Mouse (Mus musculus) brain, embryonic 14.5 days (tissue): Measurements from ENCODE around the gene Gdpd5. TPM values are rescaled to one million over a fixed set of nuclear protein-coding genes. Genes with fewer than 3 reads are reported as not detected.
A peak's percentile ranks its signal among the peaks of the same experiment; 100 is the strongest.

Experiments
- DNase-seq: peaks from one replicate; pipeline ENCODE4 v3.0.0-alpha.2; 2011; ENCODE audit warnings: low read depth
- CTCF ChIP-seq: fragments of 200-500 bp; IDR thresholded peaks from 2 replicates; pipeline ENCODE4 v1.5.1; 2012; ENCODE audit warnings: inconsistent platforms, mild to moderate bottlenecking, moderate library complexity, borderline replicate concordance; ENCODE audit not compliant: insufficient read depth, insufficient read length; ENCODE audit errors: extremely low read depth
- POLR2A ChIP-seq: fragments of 200-500 bp; IDR thresholded peaks from 2 replicates; pipeline ENCODE4 v1.6.1; 2012; ENCODE audit warnings: mild to moderate bottlenecking, inconsistent platforms, borderline replicate concordance; ENCODE audit not compliant: poor library complexity, insufficient read depth, insufficient read length, severe bottlenecking; ENCODE audit errors: extremely low read depth
- polyA plus RNA-seq: library from polyadenylated mRNA; depleted of rRNA; stranded (reverse); fragments of >200 nt; gene quantifications from 2 replicates; pipeline ENCODE4 v1.2.3, GENCODE M21; 2012

Gdpd5 gene
- polyA plus RNA-seq, 1 experiment = 70.2 TPM

DNA sequence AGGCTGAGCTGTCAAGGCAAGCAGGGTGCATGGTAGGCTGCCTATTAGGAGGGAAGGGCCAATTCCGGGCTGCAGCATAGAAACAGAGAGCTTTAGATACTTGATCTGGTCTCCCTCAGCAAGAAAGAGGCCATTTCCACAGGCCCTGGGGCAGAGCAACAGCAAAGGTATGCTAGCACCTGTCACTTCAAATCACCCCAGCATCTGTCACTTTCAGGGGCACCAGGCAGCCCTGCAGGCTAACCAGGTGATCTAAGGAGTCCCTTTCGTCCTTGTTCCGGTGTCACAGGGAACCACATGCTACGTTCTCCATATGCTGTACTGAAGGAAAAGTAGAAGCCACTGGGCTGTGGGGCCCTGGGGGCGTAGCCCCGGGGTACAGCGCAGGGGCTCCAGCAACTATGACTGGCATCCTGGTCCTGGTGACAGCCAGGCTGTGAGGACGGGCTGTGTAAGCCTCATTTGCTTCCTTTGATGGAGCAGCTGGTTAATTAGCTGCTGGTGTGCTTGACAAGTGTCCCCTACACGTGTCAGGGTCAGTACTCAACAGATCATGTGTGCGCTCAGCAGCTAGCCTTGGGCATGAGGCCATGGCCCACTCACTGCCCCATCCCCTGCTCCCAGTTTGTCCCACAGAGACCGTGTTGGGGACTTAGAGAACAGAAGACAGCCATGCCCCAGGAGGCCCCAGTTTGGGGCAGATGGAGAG, 14.8 kb downstream of the Gdpd5 start:
- DNase-seq = peak; percentile 58

DNA sequence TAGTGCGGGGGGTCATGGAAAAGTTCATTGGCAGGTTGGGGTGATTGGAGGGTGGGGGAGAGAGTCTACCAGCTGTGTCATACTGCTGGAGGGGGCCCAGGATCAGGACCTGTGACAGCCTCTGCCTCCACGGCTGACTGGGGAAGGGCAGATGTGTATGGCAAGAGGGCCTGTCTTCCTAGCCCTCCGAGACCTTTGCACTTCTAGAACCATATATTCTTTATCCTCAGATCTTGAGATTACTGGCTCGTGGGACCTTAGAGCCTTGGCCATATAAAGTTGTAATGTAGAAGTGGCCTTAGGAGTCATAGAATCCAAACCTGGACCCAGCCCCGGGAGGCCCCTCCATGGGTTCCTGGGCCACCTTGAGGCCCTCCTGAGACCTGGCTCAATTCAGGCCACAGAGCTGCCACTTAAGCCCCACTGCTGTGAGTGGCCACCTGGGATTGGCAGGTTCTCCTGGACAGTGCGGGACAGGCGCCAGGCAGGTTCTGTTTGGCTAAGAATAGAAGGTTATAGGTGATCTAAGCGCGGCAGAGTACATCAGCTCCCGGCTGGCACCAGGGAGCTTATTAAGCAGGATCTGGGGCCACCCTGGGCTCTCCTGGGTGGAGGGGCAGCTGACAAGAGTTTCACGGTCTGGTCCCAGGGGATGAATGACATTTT, 15.9 kb downstream of the Gdpd5 start:
- no peak for DNase-seq
- no peak for TF ChIP-seq CTCF

More for the DNA sequence above, 14.8 kb downstream of the Gdpd5 start:
- TF ChIP-seq POLR2A (no peak), CTCF (no peak)

DNA sequence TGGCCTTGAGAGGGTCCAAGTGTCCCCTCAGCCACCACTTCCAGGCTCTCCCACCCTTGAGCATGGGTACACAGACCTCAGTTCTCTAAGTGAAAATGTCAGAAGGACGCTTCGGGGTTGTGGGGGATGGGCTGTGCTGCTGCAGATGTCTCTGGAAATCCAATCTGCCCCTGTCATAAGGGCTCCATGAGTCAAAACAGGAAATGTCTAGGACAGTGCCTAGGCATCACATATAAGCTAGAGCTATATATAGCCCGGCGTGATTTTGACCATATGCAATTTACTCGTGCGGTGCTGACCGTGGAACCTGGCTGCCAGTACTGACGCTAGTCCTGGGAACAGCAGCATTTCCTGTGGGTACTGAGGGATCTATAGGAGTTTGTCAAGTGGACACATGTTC, 20.2 kb downstream of the Gdpd5 start:
- DNase-seq = peak; percentile 6
- TF ChIP-seq POLR2A (no peak), CTCF (no peak)

DNA sequence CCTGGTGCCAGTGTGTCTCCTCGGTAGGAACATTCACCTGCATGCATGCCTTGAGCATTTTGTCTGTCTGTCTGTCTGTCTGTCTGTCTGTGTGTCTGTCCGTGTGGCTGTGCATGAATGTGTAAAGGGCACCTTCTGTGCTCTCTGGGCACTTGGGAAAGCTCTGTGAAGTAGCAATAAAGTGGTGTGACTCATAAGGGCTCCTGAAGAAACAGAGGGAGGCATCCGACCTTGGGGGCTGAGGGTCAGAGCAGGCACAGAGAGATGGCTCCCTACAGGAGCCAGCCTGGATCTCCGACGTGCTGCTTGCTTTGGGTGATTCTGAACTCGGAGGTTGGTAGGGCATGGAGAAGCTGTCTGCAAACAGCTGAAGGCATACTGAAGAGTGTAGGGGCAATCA, 21.3 kb downstream of the Gdpd5 start:
- DNase-seq = no peak
- no peak for TF ChIP-seq POLR2A
- TF ChIP-seq CTCF = no peak

DNA sequence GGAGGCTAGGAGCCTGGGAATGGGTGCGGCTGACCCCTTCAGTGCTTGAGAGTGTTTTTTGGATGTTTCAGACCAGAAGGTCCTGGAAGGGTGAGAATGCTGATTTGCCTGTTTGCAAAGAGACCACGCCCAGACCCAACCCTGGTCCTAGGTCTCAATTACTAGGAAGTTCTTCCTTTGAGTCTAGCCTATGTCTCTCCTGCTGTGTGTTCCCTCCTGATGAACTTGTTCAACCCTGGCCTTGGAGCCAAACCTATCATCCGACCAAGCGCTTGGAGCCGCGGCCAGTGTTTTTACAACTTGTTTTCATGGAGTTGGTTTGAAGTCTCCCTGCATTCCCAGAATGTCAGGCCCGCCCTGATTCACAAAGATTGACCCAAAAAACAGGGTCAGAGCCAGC, 22.0 kb downstream of the Gdpd5 start:
- TF ChIP-seq CTCF = no peak
- no peak for TF ChIP-seq POLR2A
- no peak for DNase-seq

DNA sequence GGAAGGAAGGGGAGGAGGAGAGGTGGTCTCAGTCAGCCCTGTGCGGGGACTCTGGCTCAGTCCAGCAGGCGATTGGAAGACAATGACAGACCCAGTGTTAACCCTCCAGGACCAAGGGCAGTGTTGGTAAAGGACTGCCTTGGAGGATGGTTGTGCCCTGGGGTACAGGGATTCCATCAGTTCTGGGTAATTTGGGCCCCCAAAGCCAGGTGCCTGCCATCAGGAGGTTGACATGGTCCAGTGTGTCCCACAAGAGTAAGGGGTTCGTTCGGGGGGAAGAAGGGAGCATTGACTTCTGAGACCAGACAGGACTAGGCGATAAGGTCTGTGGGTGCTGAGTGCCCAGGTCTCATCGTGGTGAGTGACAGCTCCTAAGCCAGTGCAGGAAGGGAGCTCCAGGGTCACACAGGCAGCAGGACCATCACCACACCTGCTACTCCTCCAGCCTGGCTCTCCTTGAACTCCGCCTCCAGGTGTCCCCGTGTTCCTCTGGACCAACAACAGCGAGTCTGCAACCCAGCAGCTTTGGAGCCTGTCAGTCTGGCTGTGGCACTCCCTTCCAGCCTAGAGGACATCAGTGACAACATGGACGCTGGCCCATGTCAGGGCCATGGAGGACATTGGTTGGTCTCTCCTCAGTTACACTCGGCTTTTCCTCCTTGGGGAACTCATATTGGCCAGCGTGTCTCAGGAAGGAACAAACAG, 23.0 kb downstream of the Gdpd5 start:
- TF ChIP-seq POLR2A (no peak), CTCF (no peak)
- no peak for DNase-seq

DNA sequence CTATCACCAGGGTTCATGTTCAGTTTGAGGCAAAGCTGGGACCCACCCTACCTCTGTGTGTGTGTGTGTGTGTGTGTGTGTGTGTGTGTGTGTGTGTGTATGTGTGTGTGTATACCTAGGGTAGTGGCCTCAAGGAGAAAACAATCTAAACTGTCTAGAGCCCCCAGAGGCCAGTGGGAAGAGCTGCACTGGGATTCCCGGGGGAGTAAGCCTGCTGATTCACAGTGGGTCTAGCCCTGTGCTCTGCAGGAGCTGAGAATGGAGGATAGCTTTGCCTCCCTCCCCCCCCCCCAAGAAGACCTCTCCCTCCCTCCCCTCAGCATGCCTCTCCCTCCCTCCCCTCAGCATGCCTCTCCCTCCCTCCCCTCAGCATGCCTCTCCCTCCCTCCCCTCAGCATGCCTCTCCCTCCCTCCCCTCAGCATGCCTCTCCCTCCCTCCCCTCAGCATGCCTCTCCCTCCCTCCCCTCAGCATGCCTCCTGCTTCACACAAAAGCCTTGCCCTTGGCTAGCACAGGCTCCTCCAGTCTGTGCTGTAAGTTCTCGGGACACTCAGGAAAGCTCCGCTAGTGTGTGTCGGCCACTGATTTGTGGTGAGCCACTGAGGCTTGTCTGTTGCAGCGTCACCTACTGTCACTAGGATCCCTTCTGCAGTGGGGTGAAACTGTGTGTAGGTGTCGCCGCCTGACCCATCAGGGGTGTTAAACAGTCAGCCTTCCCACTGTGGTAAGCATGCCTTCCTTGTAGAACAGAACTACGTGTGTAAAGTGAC, 24.4 kb downstream of the Gdpd5 start:
- no peak for TF ChIP-seq CTCF
- no peak for TF ChIP-seq POLR2A
- DNase-seq = peak; percentile 49

DNA sequence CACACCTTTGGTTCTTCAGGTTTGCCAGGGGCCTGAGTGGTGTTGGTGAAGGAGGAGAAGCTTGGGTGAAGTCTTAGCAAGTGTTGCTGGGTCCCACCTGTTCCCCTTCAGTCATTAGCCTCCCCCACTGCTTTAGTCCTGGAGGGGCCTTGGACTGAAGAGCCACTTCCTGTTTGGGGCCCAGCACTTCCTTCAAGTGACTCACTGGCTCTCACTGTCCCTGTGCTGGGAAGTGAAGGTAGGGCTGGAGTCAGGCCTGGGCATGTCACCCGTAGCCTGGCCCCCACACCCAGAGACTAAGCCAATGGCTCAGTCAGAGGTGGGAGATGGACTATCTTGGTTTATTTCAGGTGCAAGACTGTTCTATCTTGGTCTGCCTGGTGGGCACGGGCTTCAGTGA, 26.4 kb downstream of the Gdpd5 start:
- no peak for DNase-seq
- TF ChIP-seq POLR2A (no peak), CTCF (no peak)

DNA sequence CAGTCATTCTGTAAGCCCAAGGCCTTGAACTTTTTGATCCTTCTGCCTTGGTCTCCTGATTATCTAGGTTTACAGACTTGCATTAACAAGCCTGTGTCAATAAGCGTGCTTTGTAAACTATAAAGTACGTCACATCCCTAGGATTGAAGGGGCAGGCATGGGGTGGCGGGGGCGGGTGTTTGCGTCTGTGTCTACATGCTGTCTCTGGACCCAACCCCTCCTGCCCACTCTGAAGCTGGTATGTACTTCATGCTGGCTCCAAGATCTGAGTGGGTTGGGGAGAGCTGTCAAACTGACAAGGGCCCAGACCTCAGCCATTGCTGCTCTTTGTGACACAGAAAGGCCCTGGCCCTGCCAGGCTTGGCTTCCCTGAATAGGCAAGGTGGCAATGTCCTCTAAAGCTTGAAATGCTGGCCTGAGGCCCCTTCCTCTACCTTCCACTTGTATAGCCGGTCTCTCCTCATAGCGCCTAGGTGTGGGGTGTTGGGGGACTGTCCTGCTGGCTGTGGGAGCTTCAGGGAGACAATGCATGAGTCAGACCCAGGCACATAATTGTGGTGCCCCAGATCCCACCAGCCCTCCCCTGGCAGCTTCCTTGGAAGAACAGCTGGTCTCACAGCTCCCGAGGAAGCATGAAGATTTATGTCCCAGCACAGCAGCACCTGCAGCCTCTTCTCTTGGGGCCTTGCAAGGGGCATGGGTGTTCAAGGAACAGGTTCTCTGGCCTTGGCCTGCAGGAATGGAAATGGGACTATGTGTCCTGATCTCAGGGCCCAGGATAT, 28.4 kb downstream of the Gdpd5 start:
- no peak for DNase-seq
- no peak for TF ChIP-seq POLR2A

DNA sequence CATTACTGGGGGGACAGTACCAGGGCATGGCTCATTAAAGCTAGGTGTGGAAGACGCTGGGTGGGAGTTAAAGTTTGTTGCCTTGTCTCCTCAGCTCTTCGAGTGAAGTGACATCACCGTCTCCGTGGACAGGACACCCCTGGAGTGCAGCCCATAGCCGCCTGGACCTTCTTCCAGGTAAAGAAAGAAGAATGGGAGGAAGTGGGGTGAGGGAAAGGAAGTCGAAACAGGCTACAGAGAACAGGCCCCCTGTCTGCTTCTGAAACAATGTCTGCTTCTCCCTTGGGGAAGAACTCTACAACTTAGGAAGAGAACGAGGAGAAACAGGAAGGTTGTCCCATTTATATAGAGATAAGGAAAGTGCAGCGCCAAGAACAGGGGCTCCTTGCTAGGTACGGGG, 29.1 kb downstream of the Gdpd5 start:
- no peak for TF ChIP-seq CTCF
- TF ChIP-seq POLR2A = no peak
- DNase-seq = no peak

DNA sequence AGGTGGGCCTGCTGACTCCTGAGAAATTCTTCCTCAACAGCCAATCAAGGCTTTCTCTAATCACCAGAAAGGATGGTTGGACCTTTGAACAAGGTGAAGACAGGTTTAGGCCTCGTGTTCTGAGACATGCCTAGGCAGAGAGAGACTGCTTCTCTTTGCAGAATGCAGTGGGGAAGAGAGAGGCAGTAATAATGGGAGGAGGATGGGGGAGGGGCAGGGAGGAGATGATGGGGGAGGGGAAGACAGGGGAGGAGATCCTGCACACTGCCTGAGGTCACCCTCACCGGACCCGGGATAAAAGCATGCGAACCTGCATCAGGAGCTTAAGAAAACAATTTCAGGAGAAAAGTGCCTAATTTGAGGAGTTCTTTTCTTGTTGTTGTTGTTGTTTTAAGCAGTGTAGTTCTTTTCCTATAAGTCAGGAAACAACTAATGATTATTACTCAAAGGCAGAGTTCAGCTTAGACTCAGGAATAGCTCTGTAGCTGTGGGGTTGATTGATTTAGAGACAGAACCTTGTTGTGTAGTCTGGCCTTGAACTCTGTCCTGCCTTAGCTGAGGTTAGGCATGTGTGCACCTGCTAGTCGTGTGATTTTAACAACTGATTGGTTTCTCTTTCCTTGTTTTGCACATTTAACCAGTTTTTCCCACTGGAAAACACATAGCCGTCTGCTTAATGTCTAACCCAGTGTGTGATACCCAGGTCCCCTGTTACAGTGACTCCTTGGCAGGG, 30.0 kb downstream of the Gdpd5 start:
- TF ChIP-seq CTCF (no peak), POLR2A (no peak)
- no peak for DNase-seq

DNA sequence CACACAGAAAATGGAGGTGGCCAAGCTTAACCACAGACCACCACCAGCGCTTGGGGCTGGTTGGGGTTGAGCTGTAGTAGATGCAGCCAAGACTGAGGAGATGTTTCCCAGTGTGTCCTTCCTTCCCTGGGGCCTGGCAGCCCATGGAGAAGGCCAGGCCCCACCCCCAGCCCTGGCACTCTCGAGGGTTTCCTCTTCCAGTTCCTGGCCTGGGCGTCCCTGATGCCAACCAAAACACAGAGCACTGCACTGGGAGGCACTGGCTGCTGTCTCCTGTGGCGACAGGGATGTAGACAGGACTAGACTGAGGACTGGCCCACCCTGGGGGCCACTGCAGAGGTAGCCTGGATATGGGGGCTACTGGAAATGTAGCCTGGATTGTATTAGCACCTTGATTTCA, 33.8 kb downstream of the Gdpd5 start:
- no peak for TF ChIP-seq CTCF
- no peak for TF ChIP-seq POLR2A
- no peak for DNase-seq

DNA sequence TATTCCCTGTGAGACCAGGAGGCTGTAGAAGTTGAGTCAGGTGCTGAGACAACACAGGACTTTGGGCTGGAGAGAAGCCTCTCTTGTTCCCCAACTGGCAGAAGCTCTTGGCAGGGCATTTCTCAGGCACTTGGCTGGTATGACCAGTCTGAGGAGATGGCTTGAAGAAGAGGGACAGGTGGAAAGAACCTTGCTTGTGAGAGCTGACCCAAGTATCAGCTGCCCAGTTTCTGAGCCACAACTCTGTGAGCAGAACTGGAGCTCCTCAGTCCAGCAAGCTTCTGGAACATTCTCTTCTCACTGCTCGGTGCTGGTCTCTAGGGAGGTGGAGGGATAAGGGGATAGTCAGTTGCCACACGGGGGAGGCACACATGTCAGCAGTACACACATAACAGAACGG, 38.1 kb downstream of the Gdpd5 start:
- no peak for DNase-seq
- TF ChIP-seq POLR2A (no peak), CTCF (no peak)
